Mouse (Mus musculus): Measurements from ENCODE around the gene Slc9a1. TPM values are rescaled to one million over a fixed set of nuclear protein-coding genes. Genes with fewer than 3 reads are reported as not detected.

Gene Slc9a1
- total and polyA plus RNA-seq, 3 experiments, result 17.0 to 21.5 (median 17.4) TPM

- H3K27ac ChIP-seq, result no peak overlapping the region
Observed at GRCm38 (mm10) chr4:133398619-133399018, 29.1 kb downstream of the Slc9a1 start.

GRCm38 (mm10) chr4:133399509-133399908, 30.0 kb downstream of the Slc9a1 start:
- WGBS, result 83% methylated on average over 6 of the region's 6 CpGs
- H3K4me3 ChIP-seq, result no peak overlapping the region

More at GRCm38 (mm10) chr4:133398619-133399018, 29.1 kb downstream of the Slc9a1 start:
- no peaks in the 10 kb centered on the region for H3K27me3 ChIP-seq (ENCODE audit: control insufficient read depth, insufficient read depth, low read length)
- peaks cover 7% of the 10 kb centered on the region for H3K4me1 ChIP-seq (ENCODE audit: control insufficient read depth, insufficient read depth, low read length)
- 0 out of 2 replicates have a peak, but pooled peaks cover 1% of the 10 kb centered on the region for H3K79me2 ChIP-seq (replicated peaks; ENCODE audit: control insufficient read depth, insufficient read depth, low read length)
- no peak for TF ChIP-seq EP300 (IDR thresholded peaks at IDR 0.05; ENCODE audit: insufficient read depth, low read depth, low read length)
- TF ChIP-seq POLR2A (IDR thresholded peaks at IDR 0.05; ENCODE audit: insufficient read depth, low read depth, low read length), result no peak
- no peak for TF ChIP-seq CTCF (IDR thresholded peaks at IDR 0.05)
- H3K4me3 ChIP-seq, result no peak overlapping the region
- H3K36me3 ChIP-seq (ENCODE audit: control insufficient read depth, insufficient read depth, low read length), result no peaks in the 10 kb centered on the region
- intact Hi-C loops (cut with DNase I), result no loop called here
- DNase-seq, result no peak
- no peak overlapping the region for H3K9ac ChIP-seq (ENCODE audit: low read depth, low read length)
- 78% methylated on average over 5 of the region's 5 CpGs for WGBS

GRCm38 (mm10) chr4:133400098-133400497, 30.6 kb downstream of the Slc9a1 start:
- intact Hi-C loops (cut with DNase I), result no loop called here
- Histone ChIP-seq H3K27ac (no peak overlapping the region), H3K27me3 (ENCODE audit: control insufficient read depth, insufficient read depth, low read length) (no peaks in the 10 kb centered on the region), H3K79me2 (replicated peaks; ENCODE audit: control insufficient read depth, insufficient read depth, low read length) (no peaks in the 10 kb centered on the region), H3K4me3 (no peak overlapping the region), H3K9ac (ENCODE audit: low read depth, low read length) (no peak overlapping the region), H3K36me3 (ENCODE audit: control insufficient read depth, insufficient read depth, low read length) (no peaks in the 10 kb centered on the region), H3K4me1 (ENCODE audit: control insufficient read depth, insufficient read depth, low read length) (peaks cover 4% of the 10 kb centered on the region; the same call in 1 of the 2 replicates)
- TF ChIP-seq EP300 (IDR thresholded peaks at IDR 0.05; ENCODE audit: insufficient read depth, low read depth, low read length) (no peak), CTCF (IDR thresholded peaks at IDR 0.05) (no peak), POLR2A (IDR thresholded peaks at IDR 0.05; ENCODE audit: insufficient read depth, low read depth, low read length) (no peak)
- WGBS, result 60% methylated on average over 7 of the region's 7 CpGs
- no peak for DNase-seq

More at GRCm38 (mm10) chr4:133399509-133399908, 30.0 kb downstream of the Slc9a1 start:
- intact Hi-C loops (cut with DNase I), result no loop called here
- DNase-seq, result no peak
- H3K27me3 ChIP-seq (ENCODE audit: control insufficient read depth, insufficient read depth, low read length), result no peaks in the 10 kb centered on the region
- 0 out of 2 replicates have a peak, but pooled peaks cover 1% of the 10 kb centered on the region for H3K79me2 ChIP-seq (replicated peaks; ENCODE audit: control insufficient read depth, insufficient read depth, low read length)
- no peak overlapping the region for H3K27ac ChIP-seq
- H3K4me1 ChIP-seq (ENCODE audit: control insufficient read depth, insufficient read depth, low read length), result peaks cover 6% of the 10 kb centered on the region
- H3K36me3 ChIP-seq (ENCODE audit: control insufficient read depth, insufficient read depth, low read length), result no peaks in the 10 kb centered on the region
- H3K9ac ChIP-seq (ENCODE audit: low read depth, low read length), result no peak overlapping the region
- no peak for TF ChIP-seq EP300 (IDR thresholded peaks at IDR 0.05; ENCODE audit: insufficient read depth, low read depth, low read length)

GRCm38 (mm10) chr4:133402011-133402410, 32.5 kb downstream of the Slc9a1 start:
- 33% methylated on average over 13 of the region's 13 CpGs for WGBS
- peaks cover 9% of the 10 kb centered on the region for H3K4me1 ChIP-seq (ENCODE audit: control insufficient read depth, insufficient read depth, low read length)
- TF ChIP-seq EP300 (IDR thresholded peaks at IDR 0.05; ENCODE audit: insufficient read depth, low read depth, low read length), result no peak
- no peak for TF ChIP-seq CTCF (IDR thresholded peaks at IDR 0.05)
- TF ChIP-seq POLR2A (IDR thresholded peaks at IDR 0.05; ENCODE audit: insufficient read depth, low read depth, low read length), result no peak
- H3K27me3 ChIP-seq (ENCODE audit: control insufficient read depth, insufficient read depth, low read length), result no peaks in the 10 kb centered on the region
- no peaks in the 10 kb centered on the region for H3K79me2 ChIP-seq (replicated peaks; ENCODE audit: control insufficient read depth, insufficient read depth, low read length)
- DNase-seq, result no peak
- intact Hi-C loops (cut with DNase I), result no loop called here
- H3K4me3 ChIP-seq, result no peak overlapping the region
- H3K27ac ChIP-seq, result no peak overlapping the region
- H3K9ac ChIP-seq (ENCODE audit: low read depth, low read length), result no peak overlapping the region
- H3K36me3 ChIP-seq (ENCODE audit: control insufficient read depth, insufficient read depth, low read length), result no peaks in the 10 kb centered on the region

GRCm38 (mm10) chr4:133403611-133404228, 34.2 kb downstream of the Slc9a1 start:
- H3K9ac ChIP-seq (ENCODE audit: low read depth, low read length), result no peak overlapping the region
- peaks cover 22% of the 10 kb centered on the region for H3K4me1 ChIP-seq (ENCODE audit: control insufficient read depth, insufficient read depth, low read length)
- no peak overlapping the region for H3K4me3 ChIP-seq
- intact Hi-C loops (cut with DNase I), result no loop called here
- H3K36me3 ChIP-seq (ENCODE audit: control insufficient read depth, insufficient read depth, low read length), result no peaks in the 10 kb centered on the region
- WGBS, result 91% methylated on average over 9 of the region's 9 CpGs
- no peak for TF ChIP-seq POLR2A (IDR thresholded peaks at IDR 0.05; ENCODE audit: insufficient read depth, low read depth, low read length)
- no peak for TF ChIP-seq CTCF (IDR thresholded peaks at IDR 0.05)
- TF ChIP-seq EP300 (IDR thresholded peaks at IDR 0.05; ENCODE audit: insufficient read depth, low read depth, low read length), result no peak
- H3K27me3 ChIP-seq (ENCODE audit: control insufficient read depth, insufficient read depth, low read length), result no peaks in the 10 kb centered on the region
- no peak overlapping the region for H3K27ac ChIP-seq
- H3K79me2 ChIP-seq (replicated peaks; ENCODE audit: control insufficient read depth, insufficient read depth, low read length), result no peaks in the 10 kb centered on the region
- DNase-seq, result no peak

GRCm38 (mm10) chr4:133404256-133404655, 34.8 kb downstream of the Slc9a1 start:
- no peak overlapping the region for H3K27ac ChIP-seq
- H3K4me1 ChIP-seq (ENCODE audit: control insufficient read depth, insufficient read depth, low read length), result peaks cover 20% of the 10 kb centered on the region
- no peak for DNase-seq
- no peaks in the 10 kb centered on the region for H3K36me3 ChIP-seq (ENCODE audit: control insufficient read depth, insufficient read depth, low read length)
- intact Hi-C loops (cut with DNase I), result no loop called here
- WGBS, result 89% methylated on average over 5 of the region's 5 CpGs
- no peaks in the 10 kb centered on the region for H3K27me3 ChIP-seq (ENCODE audit: control insufficient read depth, insufficient read depth, low read length)
- no peak for TF ChIP-seq EP300 (IDR thresholded peaks at IDR 0.05; ENCODE audit: insufficient read depth, low read depth, low read length)
- no peak for TF ChIP-seq CTCF (IDR thresholded peaks at IDR 0.05)
- no peak overlapping the region for H3K4me3 ChIP-seq
- H3K9ac ChIP-seq (ENCODE audit: low read depth, low read length), result no peak overlapping the region
- H3K79me2 ChIP-seq (replicated peaks; ENCODE audit: control insufficient read depth, insufficient read depth, low read length), result no peaks in the 10 kb centered on the region
